Mouse (Mus musculus): ENCODE measurements at regions not wholly inside any gene's neighbourhood (a gene's known extent, or its start where the extent isn't known, plus 50 kb on each side); places are given as distances from the start of the nearest gene placed in this dataset.

GRCm38 (mm10) chr17:44436536-44437043, 248.2 kb downstream of the Clic5 start:
- Histone ChIP-seq H3K4me1 (ENCODE audit: control insufficient read depth, insufficient read depth, low read length) (0 out of 2 replicates have a peak, but pooled peaks cover 5% of the 10 kb centered on the region), H3K27ac (ENCODE audit: insufficient read depth, low read depth, low read length) (no peak overlapping the region), H3K4me3 (ENCODE audit: insufficient read depth, low read length) (no peak overlapping the region)
- TF ChIP-seq POLR2A (IDR thresholded peaks at IDR 0.05; ENCODE audit: borderline replicate concordance, low read depth, low read length) (no peak), CTCF (IDR thresholded peaks at IDR 0.05; ENCODE audit: low read depth, low read length) (no peak)

- no peak for TF ChIP-seq POLR2A (IDR thresholded peaks at IDR 0.05; ENCODE audit: borderline replicate concordance, low read depth, low read length)
- TF ChIP-seq CTCF (IDR thresholded peaks at IDR 0.05; ENCODE audit: low read depth, low read length): no peak
- Histone ChIP-seq H3K4me3 (ENCODE audit: insufficient read depth, low read length) (no peak overlapping the region), H3K4me1 (ENCODE audit: control insufficient read depth, insufficient read depth, low read length) (0 out of 2 replicates have a peak, but pooled peaks cover 3% of the 10 kb centered on the region), H3K27ac (ENCODE audit: insufficient read depth, low read depth, low read length) (no peak overlapping the region)
Measured at GRCm38 (mm10) chr17:44438526-44438925, 250.1 kb downstream of the Clic5 start.

- no peaks in the 10 kb centered on the region for H3K4me1 ChIP-seq (ENCODE audit: control insufficient read depth, insufficient read depth, low read length)
- TF ChIP-seq CTCF (IDR thresholded peaks at IDR 0.05; ENCODE audit: low read depth, low read length): no peak
- TF ChIP-seq POLR2A (IDR thresholded peaks at IDR 0.05; ENCODE audit: borderline replicate concordance, low read depth, low read length): no peak
- H3K4me3 ChIP-seq (ENCODE audit: insufficient read depth, low read length): no peak overlapping the region
- no peak overlapping the region for H3K27ac ChIP-seq (ENCODE audit: insufficient read depth, low read depth, low read length)
Measured at GRCm38 (mm10) chr17:44443460-44443859, 255.1 kb downstream of the Clic5 start.

- Histone ChIP-seq H3K4me3 (ENCODE audit: insufficient read depth, low read length) (no peak overlapping the region), H3K27ac (ENCODE audit: insufficient read depth, low read depth, low read length) (no peak overlapping the region)
- no peak for TF ChIP-seq CTCF (IDR thresholded peaks at IDR 0.05; ENCODE audit: low read depth, low read length)
- TF ChIP-seq POLR2A (IDR thresholded peaks at IDR 0.05; ENCODE audit: borderline replicate concordance, low read depth, low read length): no peak
Measured at GRCm38 (mm10) chr17:44445361-44445760, 257.0 kb downstream of the Clic5 start.

More at GRCm38 (mm10) chr17:44445361-44445760, 257.0 kb downstream of the Clic5 start:
- H3K4me1 ChIP-seq (ENCODE audit: control insufficient read depth, insufficient read depth, low read length): no peaks in the 10 kb centered on the region
